Mouse (Mus musculus) limb, embryonic 11.5 days (tissue): ENCODE measurements around the gene Mical3. TPM values are rescaled to one million over a fixed set of nuclear protein-coding genes. Genes with fewer than 3 reads are reported as not detected.

ENCODE experiments used
- ATAC-seq: fragments of 200-750 bp; cut with Nextera tagmentation; 2 replicates; pipeline ENCODE4 v1.8.0; 2017; ENCODE audit warnings: low read depth; ENCODE audit not compliant: insufficient number of reproducible peaks, low FRiP score, low TSS enrichment
- DNase-seq: peaks from one replicate; pipeline ENCODE4 v3.0.0-alpha.2; 2015; ENCODE audit warnings: low spot score
- H3K27ac ChIP-seq: fragments of 300-500 bp; sonication (generic); replicated peaks from 2 replicates; pipeline ENCODE4 v1.5.1; 2014; ENCODE audit warnings: low read depth, mild to moderate bottlenecking, low read length
- H3K27me3 ChIP-seq: fragments of 300-500 bp; sonication (generic); 2 replicates; pipeline ENCODE4 v1.6.1; 2014; ENCODE audit warnings: mild to moderate bottlenecking, low read length, mixed read lengths; ENCODE audit not compliant: control insufficient read depth, insufficient read depth
- H3K36me3 ChIP-seq: fragments of 300-500 bp; sonication (generic); 2 replicates; pipeline ENCODE4 v1.6.1; 2014; ENCODE audit warnings: mild to moderate bottlenecking, low read length, moderate library complexity, mixed read lengths; ENCODE audit not compliant: control insufficient read depth, insufficient read depth
- H3K4me1 ChIP-seq: fragments of 300-500 bp; sonication (generic); 2 replicates; pipeline ENCODE4 v1.6.1; 2014; ENCODE audit warnings: low read length, mixed read lengths; ENCODE audit not compliant: control insufficient read depth, insufficient read depth
- H3K4me2 ChIP-seq: fragments of 300-500 bp; sonication (generic); 2 replicates; pipeline ENCODE4 v1.6.1; 2014; ENCODE audit warnings: low read depth, mild to moderate bottlenecking, moderate library complexity; ENCODE audit not compliant: severe bottlenecking
- H3K4me3 ChIP-seq: fragments of 300-500 bp; sonication (generic); 2 replicates; pipeline ENCODE4 v1.5.1; 2014; ENCODE audit warnings: low read depth, low read length
- H3K9ac ChIP-seq: fragments of 300-500 bp; sonication (generic); 2 replicates; pipeline ENCODE4 v1.6.1; 2014; ENCODE audit warnings: mild to moderate bottlenecking, low read length
- H3K9me3 ChIP-seq: fragments of 300-500 bp; sonication (generic); 2 replicates; pipeline ENCODE4 v1.6.1; 2016; ENCODE audit warnings: low read length; ENCODE audit not compliant: control insufficient read depth
- WGBS: fragments of 180-500 bp; shearing (Covaris S2); extraction: QIAGEN DNeasy Blood & Tissue Kit; methylation state at CpG from one replicate; pipeline ENCODE4 v1.1.7; 2014; 5-methylcytosine and 5-hydroxymethylcytosine counted together
- polyA plus RNA-seq: library from polyadenylated mRNA; unstranded; fragments of >200 nt; fragmentation: Nextera tagmentation; extraction: Ambion mirVana; gene quantifications from 2 replicates; pipeline ENCODE4 v1.2.1, GENCODE M21; 2014

Mical3 gene
- polyA plus RNA-seq, 1 experiment from 2014 or later, result 12.2 TPM

DNA sequence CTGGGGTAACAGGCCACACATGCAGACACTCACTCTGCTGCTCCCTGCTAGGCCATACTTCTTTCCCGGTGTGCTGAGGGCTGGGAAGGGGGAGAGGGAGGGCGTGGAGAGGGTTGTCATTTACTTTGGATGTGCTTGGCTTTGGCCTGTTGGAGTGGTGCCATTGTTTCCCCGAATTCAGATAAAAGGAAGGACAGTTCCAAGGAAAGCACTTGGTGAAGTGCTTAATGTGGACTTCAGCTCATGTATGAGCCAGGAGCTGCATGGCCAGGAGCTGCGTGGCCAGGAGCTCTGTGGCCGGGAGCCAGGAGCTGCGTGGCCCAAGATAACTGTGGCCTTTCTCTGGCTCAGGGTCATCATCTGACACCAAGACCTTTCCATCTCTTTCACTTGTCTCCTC lies 40.3 kb upstream of the Mical3 start:
- 83% methylated on average over 6 of the region's 6 CpGs for WGBS
- peaks cover 5% of the 10 kb centered on the region; the same call in 1 of the 2 replicates for H3K4me1 ChIP-seq
- DNase-seq (no peak), ATAC-seq (no peak)
- no peaks in the 10 kb centered on the region for H3K9me3 ChIP-seq
- H3K9ac ChIP-seq, result no peak overlapping the region
- no peaks in the 10 kb centered on the region for H3K36me3 ChIP-seq
- H3K27me3 ChIP-seq, result no peaks in the 10 kb centered on the region
- no peak overlapping the region for H3K4me2 ChIP-seq
- no peak overlapping the region for H3K27ac ChIP-seq
- no peak overlapping the region for H3K4me3 ChIP-seq

DNA sequence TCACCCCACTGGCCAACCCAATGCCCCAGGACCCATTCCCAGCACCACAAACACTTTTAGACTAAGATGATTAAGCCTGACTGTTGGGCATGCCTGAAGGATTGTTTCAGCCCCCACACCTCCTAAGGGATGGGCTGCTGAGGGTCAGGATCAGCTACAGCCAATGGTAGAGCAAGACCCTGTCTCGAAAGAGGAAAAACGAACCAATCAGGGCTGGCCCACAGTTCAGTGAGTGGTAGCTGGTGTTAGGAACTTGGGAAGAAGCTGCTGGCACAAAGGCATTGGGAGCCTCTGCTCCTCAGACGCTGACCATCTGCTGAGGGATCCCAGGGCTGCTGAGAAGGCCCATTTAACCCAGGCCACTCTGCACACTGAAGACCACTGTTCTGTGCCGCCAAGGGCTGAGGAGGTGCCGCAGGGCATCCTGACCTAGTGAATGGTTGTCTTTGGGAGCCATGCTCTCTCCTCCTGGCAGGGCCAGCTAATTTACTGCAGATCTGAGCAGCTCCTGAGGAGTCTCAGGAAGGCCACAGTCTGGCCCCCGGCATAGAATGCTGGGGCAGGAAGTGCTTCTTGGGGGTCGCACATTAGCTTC lies 36.7 kb upstream of the Mical3 start:
- ATAC-seq (no peak), DNase-seq (no peak)
- 68% methylated on average over 7 of the region's 7 CpGs for WGBS
- no peaks in the 10 kb centered on the region for H3K36me3 ChIP-seq
- H3K9me3 ChIP-seq, result no peaks in the 10 kb centered on the region
- no peaks in the 10 kb centered on the region for H3K27me3 ChIP-seq
- no peak overlapping the region for H3K9ac ChIP-seq
- H3K4me3 ChIP-seq, result no peak overlapping the region
- H3K4me2 ChIP-seq, result no peak overlapping the region
- H3K27ac ChIP-seq, result no peak overlapping the region
- no peaks in the 10 kb centered on the region; the same call in 1 of the 2 replicates for H3K4me1 ChIP-seq

DNA sequence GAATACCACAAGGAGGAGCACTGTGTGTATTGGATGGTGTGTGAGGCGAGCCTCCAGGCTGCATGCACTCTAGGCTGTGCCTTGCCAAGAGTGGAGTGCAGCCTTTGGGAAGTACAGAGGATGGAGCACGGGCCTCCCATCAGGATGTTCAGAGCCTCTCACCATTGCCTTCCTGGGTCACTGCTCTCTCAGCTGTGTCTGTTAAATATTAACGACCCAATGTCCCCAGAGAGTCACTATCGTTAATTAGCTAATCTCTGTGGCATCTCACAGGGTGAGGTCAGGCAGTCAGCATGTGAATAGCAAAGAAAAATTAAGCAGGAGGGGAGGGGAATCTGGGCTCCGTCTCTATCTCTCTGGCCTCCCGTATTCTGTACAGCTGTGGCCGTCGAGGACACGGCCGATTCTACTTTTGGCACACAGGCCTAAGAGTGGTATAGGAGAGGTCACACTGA lies 35.3 kb upstream of the Mical3 start:
- H3K4me2 ChIP-seq, result no peak overlapping the region
- DNase-seq (no peak), ATAC-seq (no peak; the same call in 1 of the 2 replicates)
- H3K9ac ChIP-seq, result no peak overlapping the region
- WGBS, result 66% methylated on average over 10 of the region's 10 CpGs
- H3K27ac ChIP-seq, result no peak overlapping the region
- H3K4me1 ChIP-seq, result no peaks in the 10 kb centered on the region; the same call in 1 of the 2 replicates
- H3K4me3 ChIP-seq, result no peak overlapping the region
- H3K36me3 ChIP-seq, result no peaks in the 10 kb centered on the region
- no peaks in the 10 kb centered on the region for H3K9me3 ChIP-seq
- no peaks in the 10 kb centered on the region for H3K27me3 ChIP-seq

DNA sequence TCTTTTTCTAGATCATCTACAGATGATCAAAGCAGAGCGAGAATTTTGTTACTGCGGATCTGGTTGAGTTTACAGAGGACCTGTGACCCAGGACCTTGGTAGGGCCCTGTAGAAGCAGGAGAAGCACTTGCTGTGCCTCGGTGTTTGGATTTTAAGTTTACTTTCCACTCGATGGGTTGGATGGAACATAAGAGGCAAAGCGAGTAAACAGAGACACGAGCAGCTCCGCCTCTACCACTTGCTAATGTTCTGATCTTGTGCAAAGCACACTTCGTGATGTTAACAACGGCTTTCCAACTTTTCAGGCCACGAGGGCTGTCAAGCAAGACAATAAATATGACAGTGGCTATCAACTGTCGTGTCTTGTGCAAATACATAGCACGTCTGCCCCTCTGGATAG lies 31.8 kb upstream of the Mical3 start:
- no peaks in the 10 kb centered on the region for H3K27me3 ChIP-seq
- WGBS, result 85% methylated on average over 12 of the region's 12 CpGs
- no peaks in the 10 kb centered on the region for H3K36me3 ChIP-seq
- ATAC-seq (no peak), DNase-seq (no peak)
- no peak overlapping the region for H3K27ac ChIP-seq
- no peak overlapping the region for H3K9ac ChIP-seq
- H3K4me2 ChIP-seq, result no peak overlapping the region
- no peak overlapping the region for H3K4me3 ChIP-seq
- H3K9me3 ChIP-seq, result no peaks in the 10 kb centered on the region
- H3K4me1 ChIP-seq, result no peaks in the 10 kb centered on the region; the same call in 1 of the 2 replicates

GRCm38 (mm10) chr6:121160126-121160525 lies 29.3 kb upstream of the Mical3 start:
- DNase-seq, result no peak
- H3K27ac ChIP-seq, result no peak overlapping the region
- ATAC-seq, result no peak

DNA sequence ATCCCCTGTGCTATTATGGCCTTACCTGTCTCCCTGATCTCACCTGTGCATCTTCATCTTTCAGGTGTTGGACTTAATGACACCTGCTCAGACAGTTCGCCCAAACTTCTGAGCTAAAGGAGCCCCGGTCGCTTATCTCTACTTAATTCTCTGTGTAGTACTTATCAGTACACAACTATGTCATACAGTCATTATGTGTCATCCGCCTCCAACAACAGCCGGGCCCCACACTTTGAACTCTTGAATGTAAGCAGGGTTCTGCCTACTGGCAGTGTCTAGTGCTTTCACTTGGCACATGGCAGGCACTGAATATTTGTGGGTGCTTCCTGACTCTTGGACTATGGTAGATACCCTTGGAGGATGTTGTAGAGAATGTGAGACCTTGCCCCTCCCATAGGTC lies 28.8 kb upstream of the Mical3 start:
- Histone ChIP-seq H3K9me3 (no peaks in the 10 kb centered on the region), H3K27ac (no peak overlapping the region), H3K4me1 (no peaks in the 10 kb centered on the region), H3K4me2 (no peak overlapping the region), H3K36me3 (no peaks in the 10 kb centered on the region), H3K4me3 (no peak overlapping the region), H3K9ac (no peak overlapping the region), H3K27me3 (no peaks in the 10 kb centered on the region)
- ATAC-seq, result no peak
- 94% methylated on average over 5 of the region's 5 CpGs for WGBS
- DNase-seq, result no peak

More at GRCm38 (mm10) chr6:121160126-121160525, 29.3 kb upstream of the Mical3 start:
- Histone ChIP-seq H3K36me3 (no peaks in the 10 kb centered on the region), H3K9me3 (no peaks in the 10 kb centered on the region), H3K27me3 (no peaks in the 10 kb centered on the region), H3K4me3 (no peak overlapping the region), H3K9ac (no peak overlapping the region), H3K4me2 (no peak overlapping the region), H3K4me1 (no peaks in the 10 kb centered on the region)
- WGBS, result 77% methylated on average over 6 of the region's 6 CpGs

GRCm38 (mm10) chr6:121156030-121156429 lies 25.2 kb upstream of the Mical3 start:
- DNase-seq (no peak), ATAC-seq (no peak)
- no peaks in the 10 kb centered on the region for H3K9me3 ChIP-seq
- H3K36me3 ChIP-seq, result no peaks in the 10 kb centered on the region
- peaks cover 5% of the 10 kb centered on the region for H3K4me1 ChIP-seq
- no peaks in the 10 kb centered on the region for H3K27me3 ChIP-seq
- H3K4me3 ChIP-seq, result no peak overlapping the region
- H3K9ac ChIP-seq, result no peak overlapping the region
- no peak overlapping the region for H3K4me2 ChIP-seq
- 82% methylated on average over 2 of the region's 2 CpGs for WGBS
- no peak overlapping the region for H3K27ac ChIP-seq

- no peaks in the 10 kb centered on the region for H3K9me3 ChIP-seq
- H3K27ac ChIP-seq, result no peak overlapping the region
- DNase-seq (no peak), ATAC-seq (no peak)
- no peak overlapping the region for H3K4me3 ChIP-seq
- no peaks in the 10 kb centered on the region for H3K27me3 ChIP-seq
- whole genome bisulfite sequencing, result 87% methylated on average over 16 of the region's 16 CpGs
- H3K36me3 ChIP-seq, result no peaks in the 10 kb centered on the region
- peaks cover 5% of the 10 kb centered on the region for H3K4me1 ChIP-seq
- H3K9ac ChIP-seq, result no peak overlapping the region
- H3K4me2 ChIP-seq, result no peak overlapping the region
Observed at GRCm38 (mm10) chr6:121154451-121155300, 23.9 kb upstream of the Mical3 start.
